Mouse (Mus musculus): ENCODE results near the gene Swi5.

The Swi5 gene

GRCm38 (mm10) chr2:32260635-32261034 lies 27.2 kb downstream of the Swi5 start:
- CTCF ChIA-PET, result no interaction called here

GRCm38 (mm10) chr2:32259657-32260417 lies 28.0 kb downstream of the Swi5 start, which contains the start of gene Uck1:
Uck1 (minus strand) TSS chr2:32260159.
- CTCF ChIA-PET, result no interaction called here

DNA sequence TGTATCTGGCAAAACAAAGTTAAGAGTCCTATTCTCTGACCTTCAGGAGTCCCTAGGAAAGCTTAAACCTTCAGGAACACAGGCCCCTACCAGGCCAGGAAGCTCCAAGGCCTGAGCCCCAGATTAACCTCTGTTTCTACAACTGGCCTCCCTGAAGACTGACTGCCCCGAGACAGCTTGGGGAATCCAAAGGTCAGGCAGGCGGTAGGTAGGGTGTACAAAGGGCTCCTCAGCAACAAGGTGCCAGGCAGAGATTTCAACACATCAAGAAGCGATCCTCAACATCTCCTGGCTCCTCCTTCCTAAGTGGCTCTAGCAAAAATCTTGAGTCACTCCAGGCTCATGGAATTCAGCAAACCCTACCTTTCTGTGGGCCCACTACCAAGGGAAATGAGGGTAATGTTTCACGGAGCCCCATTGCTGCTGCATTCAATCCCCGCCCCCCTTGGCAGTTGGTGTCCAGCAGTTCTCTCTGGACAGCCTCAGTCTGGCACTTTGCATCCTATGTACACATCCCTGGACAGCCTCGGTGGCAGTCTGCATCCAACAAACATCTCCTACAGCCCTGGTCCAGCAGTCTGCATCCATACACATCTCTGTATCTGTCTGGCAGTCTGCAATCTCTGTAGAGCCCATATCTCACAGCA lies 28.9 kb downstream of the Swi5 start:
- CTCF ChIA-PET, result no interaction called here

DNA sequence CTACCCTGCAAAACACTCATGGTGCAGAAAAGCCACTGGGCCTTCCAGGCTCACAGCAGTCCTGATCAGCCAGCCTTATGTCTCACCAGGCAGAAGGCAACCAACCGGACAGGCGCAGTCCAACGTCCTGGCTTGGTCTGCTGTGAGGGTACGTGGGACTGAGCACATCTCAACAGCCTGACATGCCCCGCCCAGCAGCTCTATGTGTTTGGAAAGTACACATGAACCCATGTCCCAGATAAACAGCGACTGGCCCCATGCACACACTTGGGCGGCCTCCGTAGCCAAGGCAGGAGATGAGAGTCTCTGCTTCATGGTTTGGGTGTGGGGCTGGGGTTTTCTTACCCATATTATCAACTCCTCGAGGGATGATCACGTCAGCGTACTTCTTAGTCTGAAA lies 31.6 kb downstream of the Swi5 start:
- CTCF ChIA-PET, result no interaction called here

DNA sequence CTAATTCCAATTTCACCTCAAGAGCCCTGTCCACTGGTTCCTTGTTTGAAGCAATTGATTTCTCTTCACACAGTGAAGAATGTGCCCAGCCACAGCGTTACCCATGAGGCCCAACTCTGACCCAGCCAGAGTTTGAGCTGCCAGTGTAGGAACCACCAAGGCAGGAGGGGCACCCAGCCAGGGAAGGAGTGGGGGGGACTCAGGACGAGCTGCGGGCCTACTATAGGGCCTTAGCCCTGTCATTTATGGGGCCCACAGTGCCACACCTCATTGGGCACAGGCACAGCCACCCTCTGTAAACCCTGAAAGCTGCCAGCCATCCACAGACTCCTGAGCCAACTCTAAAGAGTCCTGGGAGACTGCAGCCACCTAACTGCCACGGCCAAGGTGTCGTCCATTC lies 33.3 kb downstream of the Swi5 start:
- CTCF ChIA-PET, result no interaction called here

DNA sequence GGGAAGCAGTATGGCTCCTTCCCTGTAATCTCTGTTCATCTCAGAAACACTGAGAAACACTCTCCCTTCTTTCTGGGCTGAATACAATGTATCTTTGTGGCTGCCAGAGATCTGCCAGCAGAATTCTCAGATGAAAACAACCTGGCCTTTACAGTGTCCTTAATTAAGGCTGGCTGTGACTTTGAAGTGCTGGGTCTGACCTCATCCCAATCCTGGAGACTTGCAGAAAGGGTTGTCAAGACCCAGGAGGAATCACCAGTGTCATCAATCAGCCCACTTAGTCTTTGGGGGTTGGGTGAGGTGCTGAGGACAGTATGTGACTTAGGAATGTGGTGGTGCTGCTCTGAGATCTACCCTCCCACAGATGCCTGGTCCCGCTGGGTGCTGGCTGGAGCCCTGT lies 34.5 kb downstream of the Swi5 start:
- CTCF ChIA-PET, result no interaction called here

DNA sequence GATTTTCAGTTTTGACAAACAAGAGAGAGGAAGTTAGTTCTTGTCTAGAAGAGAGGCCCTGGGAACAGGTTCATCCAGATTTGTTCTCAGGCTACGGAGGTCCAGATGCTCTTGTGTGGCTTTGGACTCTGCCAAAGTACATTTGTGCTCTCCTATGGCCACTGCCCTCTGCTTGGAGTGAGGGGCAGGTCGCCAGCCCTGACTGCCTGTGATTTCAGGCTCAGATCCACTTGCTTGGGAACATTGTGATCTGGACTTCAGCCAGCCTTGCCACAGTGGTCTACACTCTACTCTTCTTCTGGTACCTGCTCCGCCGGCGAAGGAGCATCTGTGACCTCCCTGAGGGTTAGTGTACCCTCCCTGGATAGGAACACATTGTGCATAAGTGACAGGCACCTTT lies 35.2 kb downstream of the Swi5 start:
- CTCF ChIA-PET, result no interaction called here

DNA sequence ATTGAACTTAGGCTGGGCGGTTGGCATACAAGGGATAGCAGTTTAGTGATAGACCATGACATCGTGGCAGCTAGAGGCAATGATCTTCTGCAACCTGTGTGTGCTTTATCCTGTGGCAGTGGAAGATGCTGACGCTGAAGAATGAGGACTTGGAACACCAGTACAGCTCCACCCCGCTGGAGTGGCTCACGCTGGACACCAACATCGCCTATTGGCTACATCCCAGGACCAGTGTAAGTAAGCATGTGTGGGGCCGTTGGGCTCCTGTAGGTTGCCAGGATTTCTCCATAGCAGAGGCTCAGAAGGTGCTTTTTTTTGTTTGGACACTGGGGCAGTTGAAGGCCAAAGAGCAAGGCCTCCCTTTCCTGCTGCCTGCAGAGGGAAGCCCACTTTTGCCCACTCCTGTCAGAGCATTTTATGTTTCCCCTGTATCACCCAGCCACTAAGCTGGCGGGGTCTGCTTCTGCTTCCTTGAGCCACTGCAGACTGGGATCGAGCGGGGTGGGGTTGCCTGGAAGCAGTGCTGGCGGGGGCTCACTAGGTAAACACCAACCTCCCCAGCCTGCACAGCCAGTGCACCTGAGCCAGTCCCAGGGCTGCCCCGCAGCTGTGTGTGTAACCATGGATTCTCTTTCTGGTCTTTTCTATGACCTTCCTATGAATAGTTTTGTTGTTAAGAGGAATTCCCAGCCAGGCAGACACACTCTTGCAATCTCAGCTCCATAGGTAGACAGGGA lies 35.9 kb downstream of the Swi5 start:
- CTCF ChIA-PET, result no interaction called here

DNA sequence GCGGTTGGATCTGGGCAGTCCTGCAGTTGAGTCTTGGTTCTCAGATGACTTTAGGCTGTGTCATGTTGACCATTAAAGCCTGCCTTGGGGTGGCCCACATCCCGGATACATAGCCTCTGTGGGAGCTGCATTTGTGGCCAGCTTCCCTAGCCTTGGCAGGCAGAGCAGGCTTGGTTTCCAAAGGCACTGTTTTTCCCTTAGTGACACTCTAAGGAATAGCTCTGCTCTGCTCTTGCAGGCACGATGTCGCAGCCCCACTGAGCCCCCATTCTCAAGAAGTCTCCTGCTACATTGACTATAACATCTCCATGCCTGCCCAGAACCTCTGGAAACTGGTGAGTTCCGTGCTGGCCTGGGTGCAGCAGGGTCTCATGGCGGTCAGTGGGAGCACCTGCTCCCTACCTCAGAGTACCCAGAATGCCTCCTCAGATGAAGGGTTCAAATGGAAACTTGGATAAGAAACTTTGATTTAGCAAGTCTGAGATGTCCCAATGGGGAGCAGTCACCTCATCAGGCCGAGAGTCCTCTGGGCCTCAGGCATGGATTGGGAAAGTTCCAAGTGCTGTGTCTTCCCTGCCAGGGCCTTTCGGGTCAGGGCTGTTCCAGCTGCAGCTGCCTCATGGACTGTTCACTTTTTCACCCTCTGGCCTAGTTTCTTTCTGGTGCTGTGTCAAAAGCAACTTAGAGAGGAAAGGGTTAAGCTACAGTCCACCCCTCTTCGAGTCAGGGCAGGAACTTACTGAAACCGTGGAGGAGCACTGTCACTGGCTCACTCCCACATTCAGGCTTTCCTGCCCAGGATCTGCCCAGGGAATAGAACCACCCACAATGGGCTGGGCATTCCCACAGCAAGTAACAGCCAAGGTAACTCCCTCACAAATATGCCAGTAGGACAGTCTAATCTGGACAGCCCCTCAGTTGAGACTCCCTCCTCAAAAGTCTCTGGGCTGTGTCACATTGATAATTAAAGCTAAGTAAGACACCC lies 39.2 kb downstream of the Swi5 start:
- CTCF ChIA-PET, result no interaction called here

GRCm38 (mm10) chr2:32246741-32247140 lies 41.1 kb downstream of the Swi5 start:
- CTCF ChIA-PET, result no interaction called here

DNA sequence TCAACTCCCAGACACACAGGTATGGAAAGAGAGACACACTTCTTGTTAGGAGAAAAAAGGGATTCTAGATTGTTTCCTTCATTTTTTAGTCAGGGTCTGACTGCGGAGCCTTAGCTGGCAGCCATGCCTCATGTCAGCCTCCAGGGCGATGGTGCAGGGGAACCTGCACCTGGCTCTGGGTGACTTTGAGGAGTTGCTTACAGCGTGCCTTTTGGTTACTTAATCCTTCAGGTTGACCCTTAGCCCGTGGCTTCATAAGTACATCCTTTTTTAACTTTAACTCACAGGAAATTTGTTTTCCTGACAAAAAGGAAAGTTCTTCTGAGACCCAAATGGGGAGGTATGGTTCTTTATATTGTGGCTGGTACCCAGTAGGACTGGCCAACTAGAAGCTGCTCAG lies 44.9 kb downstream of the Swi5 start:
- CTCF ChIA-PET, result no interaction called here

DNA sequence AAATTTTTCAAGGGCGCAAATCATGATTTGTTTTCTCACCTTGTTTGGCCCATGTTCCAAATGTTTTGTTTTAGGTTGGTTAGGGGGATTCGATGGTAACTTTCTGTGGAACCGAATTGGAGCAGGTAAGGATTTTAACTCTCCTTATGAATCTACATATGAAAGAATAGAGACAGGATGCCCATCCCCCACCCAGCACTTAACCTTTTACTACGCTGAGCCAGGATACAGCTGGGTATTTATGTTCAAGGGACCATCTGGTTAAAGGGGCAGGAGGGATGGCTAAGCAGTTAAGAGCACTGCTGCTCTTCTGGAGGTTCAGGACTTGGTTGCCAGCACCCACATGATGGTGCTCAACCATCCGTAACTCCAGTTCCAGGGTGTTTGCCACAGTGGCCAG lies 47.3 kb downstream of the Swi5 start:
- CTCF ChIA-PET, result no interaction called here

GRCm38 (mm10) chr2:32238708-32239435 lies 49.0 kb downstream of the Swi5 start:
- CTCF ChIA-PET, result no interaction called here

- CTCF ChIA-PET, result no interaction called here
These were observed 50.3 kb downstream of the Swi5 start for GRCm38 (mm10) chr2:32237571-32237970.

- CTCF ChIA-PET, result no interaction called here
These were observed 51.0 kb downstream of the Swi5 start for GRCm38 (mm10) chr2:32236760-32237487.

DNA sequence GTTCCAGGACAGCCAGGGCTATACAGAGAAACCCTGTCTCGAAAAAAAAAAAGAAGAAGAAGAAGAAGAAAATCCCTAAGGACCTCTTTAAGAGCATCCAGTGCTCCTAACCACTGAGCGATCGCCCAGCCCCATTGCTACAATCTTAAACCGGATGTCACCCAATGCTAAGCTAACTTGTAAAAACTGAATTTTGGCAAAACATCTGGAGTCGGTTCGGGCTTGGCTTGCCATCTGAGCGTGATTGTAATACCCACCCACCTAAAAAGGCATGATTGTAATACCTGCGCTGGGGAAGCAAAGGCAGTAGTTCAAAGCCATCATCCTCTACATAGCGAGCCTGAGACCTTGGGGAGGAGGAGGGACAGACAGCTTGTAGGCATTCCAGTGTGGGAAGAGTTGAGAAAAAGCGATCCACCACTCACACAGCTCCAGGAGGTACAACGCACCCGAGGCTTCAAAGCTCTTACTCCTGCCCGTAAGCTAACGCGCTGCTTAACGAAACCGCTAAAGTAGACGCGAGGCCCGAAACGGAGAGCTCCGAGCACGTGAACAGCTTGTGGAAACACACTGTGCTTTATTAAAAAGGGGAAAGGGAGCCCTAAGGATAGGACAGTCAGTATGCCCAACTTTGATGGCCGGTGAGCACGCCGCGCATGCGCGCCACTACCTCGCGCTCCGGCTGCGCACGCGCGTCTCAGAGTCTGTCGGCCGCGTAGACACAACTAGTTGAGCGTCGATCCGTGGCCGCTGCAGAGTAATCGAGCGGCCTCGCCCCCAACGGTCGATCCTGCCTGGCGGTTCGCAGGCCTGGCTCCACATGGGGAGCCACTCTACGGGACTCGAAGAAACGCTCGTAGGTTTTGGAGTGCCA lies 51.8 kb downstream of the Swi5 start, which contains the start of gene Pomt1:
Gene Pomt1 (plus strand): TSS at position 705 of the 874 bp plus-strand sequence.
- CTCF ChIA-PET, result interaction anchor here (0.6 to 0.8 kb wide), 2 partner anchors 21 to 1679 kb away, joined by 3 read pairs; no protein-coding TSS in a partner anchor

- CTCF ChIA-PET, result interaction anchor here (0.6 to 0.8 kb wide), 2 partner anchors 21 to 1680 kb away, joined by 3 read pairs; no protein-coding TSS in a partner anchor
These were observed 52.4 kb downstream of the Swi5 start for GRCm38 (mm10) chr2:32235433-32235832.

Measured in spleen, embryonic (tissue).